Mouse (Mus musculus) small intestine, adult 2 months (tissue): ENCODE data around the gene Ffar2.

Experiments used
- CTCF ChIP-seq: fragments of 200-500 bp; IDR thresholded peaks from 2 replicates; pipeline ENCODE4 v1.5.1; 2012; ENCODE audit warnings: low read depth, mild to moderate bottlenecking, control low read depth, inconsistent platforms, low read length, moderate library complexity, mixed read lengths; ENCODE audit not compliant: insufficient replicate concordance, insufficient read length; ENCODE audit errors: extremely low read depth
- POLR2A ChIP-seq: fragments of 200-500 bp; IDR thresholded peaks from 2 replicates; pipeline ENCODE4 v1.6.1; 2012; ENCODE audit warnings: low read depth, mild to moderate bottlenecking, control low read depth, inconsistent platforms, low read length, moderate library complexity

- TF ChIP-seq CTCF: no peak
- TF ChIP-seq POLR2A: no peak
Measured at GRCm38 (mm10) chr7:30824306-30824705, 731 bp upstream of the Ffar2 start.
